Mouse (Mus musculus) CH12.LX (cell line): ENCODE data around the gene Bend3. TPM values are rescaled to one million over a fixed set of nuclear protein-coding genes. Genes with fewer than 3 reads are reported as not detected.
"Not testable (repeated sequence)": the region's sequence is repeated elsewhere in the genome, so short reads cannot be mapped to it uniquely, and the experiment has no call there.

Source experiments
- DNase-seq: peaks from one replicate; pipeline ENCODE4 v3.0.0-alpha.2; 2013; ENCODE audit errors: extremely low read depth
- H3K27ac ChIP-seq: 2 replicates; pipeline ENCODE4 v1.5.1; 2012; ENCODE audit warnings: low read depth, mild to moderate bottlenecking, control low read depth, moderate library complexity; ENCODE audit not compliant: insufficient read depth
- H3K27me3 ChIP-seq: replicated peaks from 2 replicates; pipeline ENCODE3; 2012; ENCODE audit warnings: inconsistent platforms
- H3K36me3 ChIP-seq, 2 experiments: replicated peaks in 1 of 2; 2 replicates each; pipeline versions ENCODE3 to v1.6.1; 2012; ENCODE audit warnings: inconsistent platforms in 1 of 2, low read length in 1 of 2, mild to moderate bottlenecking in 1 of 2, mixed read lengths in 1 of 2, moderate library complexity in 1 of 2; ENCODE audit not compliant: control insufficient read depth in 1 of 2, insufficient read depth in 1 of 2
- H3K4me1 ChIP-seq, 2 experiments: 2 replicates each; pipeline ENCODE4 v1.6.1; 2012; ENCODE audit warnings: inconsistent platforms in 1 of 2, moderate library complexity in 1 of 2; ENCODE audit not compliant: insufficient read depth in 2 of 2, control insufficient read depth in 1 of 2
- H3K4me2 ChIP-seq: 2 replicates; pipeline ENCODE4 v1.6.1; 2012; ENCODE audit warnings: low read depth, mild to moderate bottlenecking, control low read depth; ENCODE audit not compliant: poor library complexity, insufficient read depth, severe bottlenecking
- H3K4me3 ChIP-seq, 3 experiments: fragments of 150-350 bp in 1 of 3; sonication (generic) in 1 of 3; replicated peaks in 1 of 3; 2 replicates each; pipeline versions ENCODE3 to v1.5.1; 2011 to 2012; ENCODE audit warnings: low read depth in 2 of 3, low read length in 2 of 3, mild to moderate bottlenecking in 2 of 3, moderate library complexity in 2 of 3, control low read depth in 1 of 3, improper control_type of control experiment in 1 of 3, inconsistent platforms in 1 of 3, mixed read lengths in 1 of 3; ENCODE audit not compliant: poor library complexity in 1 of 3
- H3K79me2 ChIP-seq: replicated peaks from 2 replicates; pipeline ENCODE4 v1.6.1; 2012; ENCODE audit warnings: mild to moderate bottlenecking, moderate library complexity; ENCODE audit not compliant: control insufficient read depth, poor library complexity, insufficient read depth, severe bottlenecking; ENCODE audit errors: extremely low read depth
- H3K9ac ChIP-seq: 2 replicates; pipeline ENCODE4 v1.6.1; 2012; ENCODE audit warnings: low read depth, mild to moderate bottlenecking, control low read depth, moderate library complexity; ENCODE audit not compliant: insufficient read depth
- H3K9me3 ChIP-seq: replicated peaks from 2 replicates; pipeline ENCODE3; 2012; ENCODE audit warnings: low read length, inconsistent platforms, mixed read lengths
- CHD2 ChIP-seq: IDR thresholded peaks from 2 replicates; pipeline ENCODE4 v1.6.1; 2011; ENCODE audit warnings: low read length, improper control_type of control experiment
- E2F4 ChIP-seq: IDR thresholded peaks from 2 replicates; pipeline ENCODE4 v1.6.1; 2011; ENCODE audit warnings: low read depth, low read length, improper control_type of control experiment; ENCODE audit not compliant: insufficient replicate concordance
- EP300 ChIP-seq: IDR thresholded peaks from 2 replicates; pipeline ENCODE4 v1.6.1; 2011; ENCODE audit warnings: low read length, improper control_type of control experiment
- GABPA ChIP-seq: IDR thresholded peaks from 2 replicates; pipeline ENCODE4 v1.6.1; 2012; ENCODE audit warnings: low read depth, low read length, improper control_type of control experiment, inconsistent platforms; ENCODE audit not compliant: insufficient replicate concordance
- IRF4 ChIP-seq: IDR thresholded peaks from 2 replicates; pipeline ENCODE4 v1.6.1; 2014; ENCODE audit warnings: low read depth, mild to moderate bottlenecking, inconsistent platforms, low read length, improper control_type of control experiment
- KAT2A ChIP-seq: IDR thresholded peaks from 2 replicates; pipeline ENCODE4 v1.6.1; 2012; ENCODE audit warnings: low read length, improper control_type of control experiment, inconsistent platforms; ENCODE audit not compliant: insufficient replicate concordance
- MAZ ChIP-seq: IDR thresholded peaks from 2 replicates; pipeline ENCODE4 v1.6.1; 2012; ENCODE audit warnings: low read depth, mild to moderate bottlenecking, inconsistent platforms, low read length, improper control_type of control experiment, moderate library complexity
- MXI1 ChIP-seq: IDR thresholded peaks from 2 replicates; pipeline ENCODE4 v1.6.1; 2011; ENCODE audit warnings: mild to moderate bottlenecking, low read depth, low read length, improper control_type of control experiment
- MYC ChIP-seq: IDR thresholded peaks from 2 replicates; pipeline ENCODE4 v1.6.1; 2011; ENCODE audit warnings: low read depth, mild to moderate bottlenecking, improper control_type of control experiment, low read length
- PAX5 ChIP-seq: IDR thresholded peaks from 2 replicates; pipeline ENCODE4 v1.6.1; 2012; ENCODE audit warnings: low read length, inconsistent platforms, mixed read lengths
- TCF12 ChIP-seq: IDR thresholded peaks from 2 replicates; pipeline ENCODE4 v1.6.1; 2014; ENCODE audit warnings: low read depth, mild to moderate bottlenecking, inconsistent platforms, low read length, improper control_type of control experiment
- ZC3H11A ChIP-seq: IDR thresholded peaks from 2 replicates; pipeline ENCODE4 v1.6.1; 2012; ENCODE audit warnings: low read depth, mild to moderate bottlenecking, inconsistent platforms, low read length, improper control_type of control experiment
- ZKSCAN1 ChIP-seq: IDR thresholded peaks from 2 replicates; pipeline ENCODE4 v1.6.1; 2012; ENCODE audit warnings: low read depth, inconsistent platforms, low read length, improper control_type of control experiment, borderline replicate concordance
- ZMIZ1 ChIP-seq: IDR thresholded peaks from 2 replicates; pipeline ENCODE4 v1.6.1; 2012; ENCODE audit warnings: low read depth, mild to moderate bottlenecking, inconsistent platforms, low read length, improper control_type of control experiment
- ZNF384 ChIP-seq: IDR thresholded peaks from 2 replicates; pipeline ENCODE4 v1.6.1; 2012; ENCODE audit warnings: low read depth, low read length, improper control_type of control experiment, inconsistent platforms
- dilution Hi-C: fragments of 300-500 bp; cut with MboI; formaldehyde crosslinking; loops from 2 replicates; pipeline ENCODE4 v1.14.3; 2020; ENCODE audit warnings: low sequenced_read_pairs; ENCODE audit not compliant: extremely low pct_unique_long_range_greater_than_20kb, extremely low pct_ligation_motif_present
- in situ Hi-C: fragments of 300-500 bp; cut with MboI; formaldehyde crosslinking; loops from 3 replicates; pipeline ENCODE4 v1.14.3; 2019; ENCODE audit warnings: low sequenced_read_pairs, low pct_ligation_motif_present, low pct_unique_long_range_greater_than_20kb, mixed read lengths
- polyA plus RNA-seq: library from polyadenylated mRNA; unstranded; fragments of >175 nt; gene quantifications from 2 replicates; pipeline ENCODE4 v1.2.1, GENCODE M21; 2012; ENCODE audit warnings: low read depth; ENCODE audit not compliant: insufficient read length
- total RNA-seq, 2 experiments: library from RNA; depleted of rRNA; stranded (reverse); fragments of 300-350 nt in 1 of 2; fragments of >200 nt in 1 of 2; gene quantifications; 2 replicates each; pipeline ENCODE4 v1.2.3; 2012 to 2014

Bend3 gene
- total and polyA plus RNA-seq, 3 experiments, result 7.4 to 18.9 (median 8.7) TPM

DNA sequence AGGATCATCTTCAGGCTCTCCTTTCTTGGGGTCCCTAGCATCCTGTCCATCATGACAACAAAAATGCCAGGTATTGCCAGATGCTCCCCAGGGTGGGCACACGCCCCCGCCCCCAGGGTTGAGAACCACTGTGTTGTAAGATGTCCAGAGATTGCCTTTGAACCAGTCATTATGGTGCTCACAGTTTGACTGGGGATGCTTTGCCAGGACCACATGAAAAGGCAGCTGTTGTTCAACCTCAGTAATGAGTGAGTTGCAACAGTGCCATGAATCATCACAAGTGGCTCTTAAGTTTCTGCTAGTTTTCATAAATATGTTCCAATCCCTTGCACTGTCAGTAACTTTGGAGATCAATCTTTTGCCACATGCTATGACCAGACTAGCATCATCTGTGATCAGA lies 41.3 kb downstream of the Bend3 start:
- Histone ChIP-seq H3K4me3 (no peak overlapping the region), H3K79me2 (no peaks in the 10 kb centered on the region), H3K4me2 (no peak overlapping the region), H3K9ac (no peak overlapping the region), H3K36me3 (peaks cover under 1 to 13% of the 10 kb centered on the region in 2 experiments), H3K27ac (no peak overlapping the region), H3K4me1 (peaks cover 3 to 5% of the 10 kb centered on the region in 2 experiments; a peak in 2 of 4 replicates), H3K27me3 (no peaks in the 10 kb centered on the region), H3K9me3 (no peaks in the 10 kb centered on the region)
- dilution Hi-C loops, result no loop called here
- DNase-seq, result no peak
- in situ Hi-C loops, result no loop called here
- TF ChIP-seq PAX5, result no peak
- no peak for TF ChIP-seq CHD2
- TF ChIP-seq GABPA, result no peak

DNA sequence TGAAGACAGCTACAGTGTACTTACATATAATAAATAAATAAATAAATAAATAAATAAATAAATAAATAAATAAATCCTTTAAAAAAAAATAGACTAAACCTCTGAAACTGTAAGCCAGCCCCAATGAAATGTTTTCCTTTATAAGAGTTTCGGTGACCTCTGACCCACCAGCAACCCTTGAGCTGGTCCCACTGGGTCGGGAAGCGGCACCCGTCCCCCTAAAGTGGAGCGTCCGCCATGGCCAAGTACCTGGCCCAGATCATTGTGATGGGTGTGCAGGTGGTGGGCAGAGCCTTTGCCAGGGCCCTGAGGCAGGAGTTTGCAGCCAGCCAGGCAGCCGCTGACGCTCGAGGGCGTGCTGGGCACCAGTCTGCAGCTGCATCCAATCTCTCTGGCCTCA lies 45.3 kb downstream of the Bend3 start, which contains the start of gene Gm9803:
TSS of gene Gm9803 (plus strand) at position 154 of the 400 bp plus-strand sequence.
- H3K4me3 ChIP-seq, DNase-seq, in situ Hi-C loops, H3K79me2 ChIP-seq, H3K27me3 ChIP-seq, H3K4me2 ChIP-seq, H3K27ac ChIP-seq, H3K4me1 ChIP-seq, H3K9ac ChIP-seq, dilution Hi-C loops, H3K9me3 ChIP-seq: not testable (repeated sequence)
- peaks cover 5 to 42% of the 10 kb centered on the region in 2 experiments for H3K36me3 ChIP-seq

DNA sequence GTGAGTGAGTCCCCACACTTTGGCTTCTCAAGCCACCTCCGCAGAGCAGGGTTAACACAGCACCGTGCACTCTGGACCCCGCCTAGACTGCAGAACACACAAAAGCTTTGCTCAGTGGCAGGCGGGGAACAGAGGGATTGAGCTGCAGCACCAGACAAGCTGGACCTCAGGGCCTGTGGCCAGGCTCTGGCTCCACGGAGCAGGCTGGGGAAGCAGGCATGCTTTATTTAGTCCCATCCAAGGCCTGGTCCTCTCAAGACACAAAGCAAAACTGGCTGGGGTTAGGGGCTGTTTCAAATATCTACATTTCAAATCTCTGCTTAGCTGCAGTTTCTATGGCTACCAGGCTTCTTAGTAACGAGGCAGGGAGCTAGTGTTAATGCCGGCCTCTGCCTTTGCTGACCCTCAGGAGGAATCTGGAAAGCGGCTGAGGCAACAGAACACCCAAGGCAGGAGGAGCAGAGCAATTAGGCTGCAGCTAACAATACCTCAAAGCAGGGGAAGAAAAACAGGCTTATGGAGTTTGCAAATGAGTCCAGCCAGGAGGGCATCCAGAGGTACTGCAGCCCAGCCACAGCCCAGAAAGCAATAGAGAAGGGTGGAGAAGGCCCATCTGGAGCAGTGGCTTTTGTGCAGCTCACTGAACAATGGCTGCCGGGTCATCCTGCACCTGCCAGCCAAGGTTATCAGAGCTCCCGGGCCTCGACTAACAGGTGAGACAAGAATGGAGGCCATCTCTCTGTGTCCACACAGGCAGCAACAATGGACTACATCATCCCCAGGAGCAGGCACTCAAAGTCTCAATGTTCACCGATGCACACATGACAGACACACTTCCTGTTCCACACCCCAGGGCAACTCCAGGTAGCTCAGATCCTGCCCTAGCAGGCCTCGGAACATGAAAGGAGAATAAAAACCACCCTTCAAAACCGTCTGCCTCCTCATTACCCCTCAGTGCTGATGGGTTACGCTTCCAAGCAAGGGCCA lies 48.9 kb downstream of the Bend3 start:
- Histone ChIP-seq H3K4me3 (no peak overlapping the region), H3K4me1 (no peaks in the 10 kb centered on the region), H3K27me3 (no peaks in the 10 kb centered on the region), H3K36me3 (peaks cover 23 to 77% of the 10 kb centered on the region in 2 experiments), H3K9ac (no peak overlapping the region), H3K27ac (no peak overlapping the region), H3K4me2 (no peak overlapping the region), H3K79me2 (no peaks in the 10 kb centered on the region), H3K9me3 (no peaks in the 10 kb centered on the region)
- DNase-seq, result no peak
- in situ Hi-C loops, result no loop called here
- dilution Hi-C loops, result no loop called here
- TF ChIP-seq ZMIZ1, result no peak
- TF ChIP-seq ZKSCAN1, result no peak
- TF ChIP-seq MXI1, result no peak
- TF ChIP-seq ZC3H11A, result no peak
- no peak for TF ChIP-seq MAZ
- TF ChIP-seq IRF4, result no peak
- no peak for TF ChIP-seq TCF12
- no peak for TF ChIP-seq GABPA
- no peak for TF ChIP-seq ZNF384
- no peak for TF ChIP-seq E2F4
- TF ChIP-seq KAT2A, result no peak
- no peak for TF ChIP-seq MYC
- no peak for TF ChIP-seq EP300
